Mouse (Mus musculus) lung, postnatal 0 days (tissue): ENCODE measurements at regions not wholly inside any gene's neighbourhood (a gene's known extent, or its start where the extent isn't known, plus 50 kb on each side); places are given as distances from the start of the nearest gene placed in this dataset.

Experiments
- CTCF ChIP-seq: IDR thresholded peaks from 2 replicates; pipeline ENCODE4 v1.5.1; 2016; ENCODE audit warnings: antibody characterized with exemption, mild to moderate bottlenecking
- EP300 ChIP-seq: IDR thresholded peaks from 2 replicates; pipeline ENCODE4 v1.6.1; 2016; ENCODE audit warnings: antibody characterized with exemption, mild to moderate bottlenecking, control low read depth

DNA sequence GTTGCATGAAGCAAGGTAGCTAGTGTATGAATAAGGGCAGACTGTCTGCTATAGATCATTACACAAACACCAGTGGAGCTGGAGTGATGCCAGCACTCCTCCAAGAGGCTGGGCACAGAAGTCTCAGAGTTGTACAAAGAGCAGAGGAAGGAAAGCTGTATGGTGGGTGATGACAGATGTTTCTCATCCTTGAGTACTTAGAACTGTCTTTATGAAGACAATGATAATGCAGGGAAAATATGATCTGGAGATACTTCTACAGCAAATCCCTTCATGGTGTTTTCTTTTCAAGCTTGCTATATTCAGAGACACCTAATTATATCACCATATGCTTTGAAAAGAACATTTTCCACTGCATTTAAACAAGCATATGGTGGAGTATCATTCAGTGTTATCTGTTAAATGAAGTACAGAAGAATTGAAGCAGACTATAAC is 56.1 kb upstream of the Arrdc3 start:
- TF ChIP-seq CTCF = no peak
- no peak for TF ChIP-seq EP300
